Mouse (Mus musculus) heart, postnatal 0 days (tissue): ENCODE data around the gene Lmo1.

Experiments used
- CTCF ChIP-seq: IDR thresholded peaks from 2 replicates; pipeline ENCODE4 v1.5.1; 2016; ENCODE audit warnings: antibody characterized with exemption, control low read depth, low read depth
- EP300 ChIP-seq: IDR thresholded peaks from 2 replicates; pipeline ENCODE4 v1.6.1; 2016; ENCODE audit warnings: antibody characterized with exemption, low read depth

GRCm38 (mm10) chr7:109098145-109099018 lies 76.6 kb downstream of the Lmo1 start:
- peak; percentile 61 for TF ChIP-seq CTCF
- TF ChIP-seq EP300, result no peak
